Mouse (Mus musculus) limb, embryonic 13.5 days (tissue): ENCODE measurements around the gene Ide. TPM values are rescaled to one million over a fixed set of nuclear protein-coding genes. Genes with fewer than 3 reads are reported as not detected.
A peak's percentile ranks its signal among the peaks of the same experiment; 100 is the strongest.

Experiments
- ATAC-seq: fragments of 200-750 bp; cut with Nextera tagmentation; 2 replicates; pipeline ENCODE4 v1.8.0; 2017; ENCODE audit warnings: low read depth, moderate number of reproducible peaks, moderate TSS enrichment; ENCODE audit not compliant: low FRiP score
- H3K27ac ChIP-seq: fragments of 300-500 bp; sonication (generic); 2 replicates; pipeline ENCODE4 v1.5.1; 2015; ENCODE audit warnings: inconsistent platforms, mild to moderate bottlenecking, moderate library complexity
- H3K27me3 ChIP-seq: fragments of 300-500 bp; sonication (generic); 2 replicates; pipeline ENCODE4 v1.6.1; 2015; ENCODE audit warnings: mild to moderate bottlenecking, inconsistent platforms
- H3K36me3 ChIP-seq: fragments of 300-500 bp; sonication (generic); 2 replicates; pipeline ENCODE4 v1.6.1; 2015; ENCODE audit warnings: inconsistent platforms, mild to moderate bottlenecking, moderate library complexity
- H3K4me1 ChIP-seq: fragments of 300-500 bp; sonication (generic); 2 replicates; pipeline ENCODE4 v1.6.1; 2015; ENCODE audit warnings: inconsistent platforms
- H3K4me2 ChIP-seq: fragments of 300-500 bp; sonication (generic); replicated peaks from 2 replicates; pipeline ENCODE4 v1.6.1; 2015; ENCODE audit warnings: inconsistent platforms, mild to moderate bottlenecking, moderate library complexity
- H3K4me3 ChIP-seq: fragments of 300-500 bp; sonication (generic); 2 replicates; pipeline ENCODE4 v1.5.1; 2015; ENCODE audit warnings: moderate library complexity, mild to moderate bottlenecking, inconsistent platforms
- H3K9ac ChIP-seq: fragments of 300-500 bp; sonication (generic); 2 replicates; pipeline ENCODE4 v1.6.1; 2015; ENCODE audit warnings: mild to moderate bottlenecking, inconsistent platforms
- H3K9me3 ChIP-seq: fragments of 300-500 bp; sonication (generic); 2 replicates; pipeline ENCODE4 v1.6.1; 2016; ENCODE audit warnings: inconsistent platforms
- WGBS: fragments of 180-500 bp; shearing (Covaris S2); methylation state at CpG from one replicate; pipeline ENCODE4 v1.1.7; 2015; 5-methylcytosine and 5-hydroxymethylcytosine counted together
- polyA plus RNA-seq: library from polyadenylated mRNA; unstranded; fragments of >200 nt; fragmentation: Nextera tagmentation; extraction: Ambion mirVana; gene quantifications from 2 replicates; pipeline ENCODE4 v1.2.1, GENCODE M21; 2015

Gene Ide
- 32.8 and 36.5 TPM in 2 replicates for polyA plus RNA-seq

- 67% methylated on average over 4 of the region's 4 CpGs for WGBS
- Histone ChIP-seq H3K9ac (no peak within 1 kb of the TSS), H3K4me1 (0 out of 2 replicates have a peak, but pooled peaks cover 9% of the 10 kb centered on the region), H3K4me2 (no peak within 1 kb of the TSS), H3K9me3 (no peaks in the 10 kb centered on the region), H3K4me3 (no peak within 1 kb of the TSS), H3K27ac (no peak within 1 kb of the TSS), H3K36me3 (no peaks in the 10 kb centered on the region), H3K27me3 (no peaks in the 10 kb centered on the region)
- no peak for ATAC-seq
Measured at GRCm38 (mm10) chr19:37337752-37338151, at the start of gene Ide. Gene Ide, minus strand, starts transcription at chr19:37337852.

GRCm38 (mm10) chr19:37386126-37386525, 48.5 kb upstream of the Ide start:
- WGBS: 85% methylated on average over 3 of the region's 3 CpGs
- no peak for ATAC-seq
- H3K27me3 ChIP-seq: no peaks in the 10 kb centered on the region
- no peak overlapping the region for H3K4me2 ChIP-seq
- H3K4me3 ChIP-seq: no peak overlapping the region
- no peak overlapping the region for H3K9ac ChIP-seq
- H3K27ac ChIP-seq: no peak overlapping the region
- H3K4me1 ChIP-seq: no peaks in the 10 kb centered on the region
- no peaks in the 10 kb centered on the region for H3K9me3 ChIP-seq
- H3K36me3 ChIP-seq: peaks cover 52% of the 10 kb centered on the region

DNA sequence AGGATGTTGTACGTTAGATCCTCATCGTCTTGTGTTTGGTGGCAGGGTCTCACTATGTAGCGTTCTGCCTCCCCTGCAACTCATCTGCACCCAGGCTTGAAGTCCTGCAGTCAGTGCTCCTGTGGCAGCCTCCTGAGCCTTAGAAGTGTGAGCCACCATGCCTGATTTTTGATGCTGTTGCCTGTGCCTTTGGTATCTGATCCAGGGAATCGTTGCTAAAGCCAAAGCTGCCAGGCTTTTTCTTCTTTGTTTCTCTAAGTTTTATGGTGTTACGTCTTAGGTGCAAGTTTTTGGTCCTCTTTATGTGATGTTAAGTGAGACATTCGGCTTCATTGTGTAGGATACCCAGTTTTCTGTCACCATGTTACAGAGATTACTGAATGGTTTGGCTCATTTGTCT, 41.2 kb upstream of the Ide start:
- 71% methylated on average over 6 of the region's 6 CpGs for WGBS
- H3K36me3 ChIP-seq: no peaks in the 10 kb centered on the region
- peak overlapping the region; percentile 74 for H3K4me2 ChIP-seq
- no peak overlapping the region for H3K27ac ChIP-seq
- H3K9me3 ChIP-seq: no peaks in the 10 kb centered on the region
- H3K9ac ChIP-seq: 0 out of 2 replicates have a peak overlapping the region, but pooled peaks have one; percentile 13
- H3K27me3 ChIP-seq: no peaks in the 10 kb centered on the region
- H3K4me3 ChIP-seq: peak overlapping the region; percentile 12
- no peak for ATAC-seq
- peaks cover 30% of the 10 kb centered on the region for H3K4me1 ChIP-seq

DNA sequence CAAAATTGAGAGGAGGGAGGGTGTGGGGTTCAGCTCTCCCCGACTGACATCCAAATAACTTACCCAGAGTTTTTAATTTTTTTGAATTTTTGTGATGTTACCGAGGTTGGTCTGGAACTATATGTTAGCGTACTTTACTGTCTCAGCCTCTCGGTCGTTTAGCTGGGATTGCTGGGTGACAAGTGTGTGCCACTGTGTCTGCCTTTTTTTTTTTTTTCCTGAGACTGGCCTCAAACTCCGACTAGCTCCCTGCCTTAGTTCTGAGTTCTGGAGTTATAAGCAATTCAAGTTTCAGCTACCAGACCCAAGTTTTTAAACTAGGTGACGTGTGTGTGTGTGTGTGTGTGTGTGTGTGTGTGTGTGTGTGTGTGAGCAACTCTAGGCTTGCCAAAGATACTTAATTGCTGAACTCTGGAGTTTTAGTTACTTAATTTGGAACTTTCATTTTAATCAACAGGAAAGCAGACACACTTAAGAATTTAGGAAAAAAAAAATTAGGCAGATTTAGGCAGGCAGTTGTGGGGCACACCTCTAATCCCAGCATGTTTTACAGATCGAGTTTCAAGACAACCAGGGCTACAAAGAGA, 39.8 kb upstream of the Ide start:
- Histone ChIP-seq H3K4me1 (peaks cover 30% of the 10 kb centered on the region), H3K9ac (peak overlapping the region; percentile 77), H3K27me3 (no peaks in the 10 kb centered on the region), H3K27ac (no peak overlapping the region), H3K36me3 (no peaks in the 10 kb centered on the region), H3K9me3 (no peaks in the 10 kb centered on the region), H3K4me3 (peak overlapping the region; percentile 85), H3K4me2 (peak overlapping the region; percentile 74)
- no peak for ATAC-seq
- 19% methylated on average over 8 of the region's 8 CpGs for WGBS

DNA sequence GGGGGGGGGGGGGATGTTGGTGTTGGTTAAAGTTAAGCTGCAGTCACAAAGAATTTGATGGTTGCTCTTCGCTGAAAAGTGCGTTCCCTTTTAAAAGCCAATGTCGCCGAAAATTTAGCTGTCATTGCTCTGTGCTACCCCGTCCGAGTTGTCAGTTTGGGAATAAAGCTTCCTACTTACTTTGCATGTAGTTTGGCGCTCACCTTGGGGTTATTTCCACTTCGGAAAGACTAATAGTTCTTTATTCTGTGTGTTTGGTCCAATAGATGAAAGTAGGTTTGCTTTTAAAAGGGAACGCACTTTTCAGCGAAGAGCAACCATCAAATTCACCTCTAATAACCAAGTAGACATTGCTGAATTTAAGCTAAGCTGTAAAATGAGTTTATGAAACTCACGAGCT, 39.2 kb upstream of the Ide start:
- Histone ChIP-seq H3K36me3 (no peaks in the 10 kb centered on the region), H3K9me3 (no peaks in the 10 kb centered on the region), H3K27ac (no peak overlapping the region), H3K4me3 (peak overlapping the region; percentile 85), H3K4me2 (peak overlapping the region; percentile 74), H3K27me3 (no peaks in the 10 kb centered on the region), H3K4me1 (peaks cover 30% of the 10 kb centered on the region), H3K9ac (peak overlapping the region; percentile 77)
- no peak for ATAC-seq
- 2% methylated on average over 11 of the region's 11 CpGs for WGBS

DNA sequence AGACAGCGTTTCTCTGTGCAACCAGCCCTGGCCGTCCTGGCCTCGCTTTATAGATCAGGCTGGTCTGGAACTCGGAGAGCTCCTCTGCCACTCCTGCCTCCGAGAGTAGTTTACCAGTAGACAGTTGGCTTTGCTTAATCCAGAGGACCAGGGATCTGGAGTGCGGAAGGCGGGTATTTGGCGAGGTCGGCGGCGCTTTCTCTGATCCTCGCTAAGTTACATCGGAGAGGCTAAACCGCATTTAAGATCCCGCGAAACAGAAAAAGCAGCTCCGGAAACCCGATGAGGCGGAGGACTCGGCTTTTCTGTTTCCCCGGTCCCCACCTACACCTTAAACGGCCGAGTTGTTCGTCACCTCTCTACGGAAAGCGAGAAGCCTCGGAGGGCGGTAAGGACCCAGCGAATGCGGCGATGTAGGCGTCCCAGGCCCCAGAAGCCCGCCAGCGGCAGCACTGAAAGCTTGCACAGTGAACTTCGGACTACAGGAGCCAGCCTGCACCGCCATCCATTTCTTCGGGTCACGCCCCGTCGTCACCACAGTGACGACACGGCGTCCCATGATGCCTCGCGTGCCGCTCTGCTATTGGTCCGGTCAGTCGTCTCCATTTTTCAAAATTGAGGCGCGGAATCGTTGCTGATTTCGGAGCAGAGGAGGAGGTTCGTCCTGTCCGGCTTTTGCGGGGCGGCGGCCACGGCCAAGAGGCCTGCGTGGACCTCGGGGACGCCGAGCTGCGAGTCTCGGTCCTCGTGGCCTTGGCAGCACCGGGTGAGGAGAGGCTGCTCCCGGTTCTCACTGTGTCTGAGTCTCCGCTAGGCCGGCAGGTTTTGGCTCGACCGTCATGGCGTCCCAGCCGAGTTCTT, 38.3 kb upstream of the Ide start, which contains the start of gene Kif11:
Gene Kif11 (plus strand): TSS at position 649 of the 861 bp plus-strand sequence.
- no peaks in the 10 kb centered on the region for H3K9me3 ChIP-seq
- under 1% methylated on average over 73 of the region's 73 CpGs for WGBS
- H3K4me2 ChIP-seq: peak within 1 kb of the TSS; percentile 74
- peak; percentile 98 for ATAC-seq
- peak within 1 kb of the TSS; percentile 82 for H3K9ac ChIP-seq
- no peaks in the 10 kb centered on the region for H3K36me3 ChIP-seq
- no peaks in the 10 kb centered on the region for H3K27me3 ChIP-seq
- peaks cover 30% of the 10 kb centered on the region for H3K4me1 ChIP-seq
- H3K27ac ChIP-seq: peak within 1 kb of the TSS; percentile 97
- peak within 1 kb of the TSS; percentile 85 for H3K4me3 ChIP-seq

GRCm38 (mm10) chr19:37374941-37375754, 37.5 kb upstream of the Ide start:
- 22% methylated on average over 7 of the region's 7 CpGs for WGBS
- no peaks in the 10 kb centered on the region for H3K27me3 ChIP-seq
- H3K4me3 ChIP-seq: peak overlapping the region; percentile 85
- ATAC-seq: no peak
- no peaks in the 10 kb centered on the region for H3K9me3 ChIP-seq
- peak overlapping the region; percentile 74 for H3K4me2 ChIP-seq
- H3K36me3 ChIP-seq: no peaks in the 10 kb centered on the region
- peak overlapping the region; percentile 97 for H3K27ac ChIP-seq
- H3K4me1 ChIP-seq: peaks cover 23% of the 10 kb centered on the region
- H3K9ac ChIP-seq: peak overlapping the region; percentile 82

- Histone ChIP-seq H3K4me2 (no peak overlapping the region), H3K4me3 (no peak overlapping the region), H3K9ac (no peak overlapping the region), H3K36me3 (no peaks in the 10 kb centered on the region), H3K27me3 (no peaks in the 10 kb centered on the region), H3K4me1 (peaks cover 5% of the 10 kb centered on the region; the same call in 1 of the 2 replicates), H3K9me3 (no peaks in the 10 kb centered on the region), H3K27ac (no peak overlapping the region)
- no peak for ATAC-seq
- WGBS: 77% methylated on average over 5 of the region's 5 CpGs
Measured at GRCm38 (mm10) chr19:37370356-37370755, 32.7 kb upstream of the Ide start.

DNA sequence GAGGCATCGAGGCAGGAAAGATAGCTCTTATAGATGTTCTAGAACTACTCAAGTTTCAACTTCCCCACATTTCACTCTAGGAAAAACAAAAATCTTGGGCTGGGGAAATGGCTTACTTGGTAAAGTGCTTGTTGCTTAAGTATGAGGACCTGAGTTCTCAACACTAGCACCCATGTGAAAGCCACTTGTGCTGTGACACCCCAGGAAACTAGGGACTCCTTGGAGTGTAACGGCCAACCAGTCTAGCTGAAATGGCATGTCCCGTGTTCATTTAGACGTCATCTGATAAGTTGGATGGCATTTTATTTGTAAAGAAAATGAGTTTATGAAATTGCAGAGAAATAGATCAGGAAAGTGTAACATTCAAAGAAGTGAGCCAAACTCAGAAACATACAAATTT, 32.3 kb upstream of the Ide start:
- H3K9me3 ChIP-seq: no peaks in the 10 kb centered on the region
- no peak overlapping the region for H3K4me2 ChIP-seq
- no peaks in the 10 kb centered on the region for H3K27me3 ChIP-seq
- H3K27ac ChIP-seq: no peak overlapping the region
- H3K4me1 ChIP-seq: 0 out of 2 replicates have a peak, but pooled peaks cover under 1% of the 10 kb centered on the region
- no peaks in the 10 kb centered on the region for H3K36me3 ChIP-seq
- no peak overlapping the region for H3K9ac ChIP-seq
- WGBS: 89% methylated on average over 4 of the region's 4 CpGs
- H3K4me3 ChIP-seq: no peak overlapping the region
- ATAC-seq: no peak

DNA sequence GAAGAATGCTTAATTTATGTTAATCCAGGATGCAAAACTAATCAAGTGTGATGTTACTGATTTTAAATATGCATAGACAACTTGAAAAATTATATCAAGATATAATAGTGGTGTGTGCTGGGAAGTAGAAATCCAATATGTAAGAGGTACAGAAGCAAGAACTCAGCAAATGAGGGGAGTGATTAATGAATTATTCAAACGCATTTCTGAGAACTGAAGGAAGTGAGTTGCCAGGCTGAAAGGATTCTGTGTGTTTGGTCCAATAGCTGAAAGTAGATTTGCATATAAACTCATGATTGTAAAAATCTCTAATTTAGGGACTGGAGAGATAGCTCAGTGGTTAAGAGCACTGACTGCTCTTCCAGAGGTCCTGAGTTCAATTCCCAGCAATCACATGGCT, 31.3 kb upstream of the Ide start:
- no peak overlapping the region for H3K4me2 ChIP-seq
- H3K9me3 ChIP-seq: no peaks in the 10 kb centered on the region
- no peaks in the 10 kb centered on the region for H3K4me1 ChIP-seq
- no peaks in the 10 kb centered on the region for H3K27me3 ChIP-seq
- WGBS: 71% methylated on average over 1 of the region's 1 CpGs
- no peak overlapping the region for H3K9ac ChIP-seq
- no peak for ATAC-seq
- H3K27ac ChIP-seq: no peak overlapping the region
- no peak overlapping the region for H3K4me3 ChIP-seq
- no peaks in the 10 kb centered on the region for H3K36me3 ChIP-seq

DNA sequence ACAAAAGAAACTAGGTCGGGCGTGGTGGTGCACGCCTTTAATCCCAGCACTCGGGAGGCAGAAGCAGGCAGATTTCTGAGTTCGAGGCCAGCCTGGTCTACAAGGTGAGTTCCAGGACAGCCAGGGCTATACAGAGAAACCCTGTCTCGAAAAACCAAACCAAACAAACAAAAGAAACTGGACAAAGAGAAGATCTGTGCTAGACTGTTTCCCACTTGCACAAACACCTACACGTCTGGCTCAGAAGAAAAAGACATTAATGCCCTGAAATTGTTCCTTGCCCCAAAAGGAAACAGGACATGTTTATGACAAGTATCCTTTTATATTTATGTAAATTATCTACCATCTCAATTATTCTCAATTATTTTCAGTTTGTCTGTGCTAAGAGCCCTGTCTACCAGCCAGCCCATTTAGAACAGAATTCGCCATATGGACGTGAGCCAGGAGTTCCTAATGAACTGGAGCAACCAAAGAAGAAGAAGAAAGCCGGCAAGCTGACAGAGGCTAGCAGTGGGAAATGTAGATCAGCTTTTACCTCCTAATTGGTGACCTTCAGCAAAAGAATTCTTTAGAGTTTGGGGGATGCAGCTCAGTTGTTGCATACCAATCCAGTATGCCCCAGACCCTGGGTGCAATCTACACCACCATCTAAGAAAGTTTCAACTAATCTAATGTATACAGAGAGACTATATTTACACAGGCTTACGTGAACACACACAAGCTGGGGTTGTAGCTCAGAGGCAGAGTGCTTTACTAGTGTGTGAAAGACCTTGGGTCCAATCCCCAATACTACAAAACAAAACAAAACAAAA, 25.7 kb upstream of the Ide start:
- Histone ChIP-seq H3K27me3 (no peaks in the 10 kb centered on the region), H3K4me3 (no peak overlapping the region), H3K4me2 (no peak overlapping the region), H3K27ac (no peak overlapping the region), H3K36me3 (no peaks in the 10 kb centered on the region), H3K9ac (no peak overlapping the region), H3K4me1 (no peaks in the 10 kb centered on the region), H3K9me3 (no peaks in the 10 kb centered on the region)
- no peak for ATAC-seq
- 83% methylated on average over 11 of the region's 11 CpGs for WGBS
